Mouse (Mus musculus) limb, embryonic 13.5 days (tissue): Measurements from ENCODE around the gene Eif1. TPM values are rescaled to one million over a fixed set of nuclear protein-coding genes. Genes with fewer than 3 reads are reported as not detected.
"Not testable (repeated sequence)": the region's sequence is repeated elsewhere in the genome, so short reads cannot be mapped to it uniquely, and the experiment has no call there.

Experiments used
- ATAC-seq: fragments of 200-750 bp; cut with Nextera tagmentation; 2 replicates; pipeline ENCODE4 v1.8.0; 2017; ENCODE audit warnings: low read depth, moderate number of reproducible peaks, moderate TSS enrichment; ENCODE audit not compliant: low FRiP score
- H3K27ac ChIP-seq: fragments of 300-500 bp; sonication (generic); 2 replicates; pipeline ENCODE4 v1.5.1; 2015; ENCODE audit warnings: inconsistent platforms, mild to moderate bottlenecking, moderate library complexity
- H3K27me3 ChIP-seq: fragments of 300-500 bp; sonication (generic); 2 replicates; pipeline ENCODE4 v1.6.1; 2015; ENCODE audit warnings: mild to moderate bottlenecking, inconsistent platforms
- H3K36me3 ChIP-seq: fragments of 300-500 bp; sonication (generic); 2 replicates; pipeline ENCODE4 v1.6.1; 2015; ENCODE audit warnings: inconsistent platforms, mild to moderate bottlenecking, moderate library complexity
- H3K4me1 ChIP-seq: fragments of 300-500 bp; sonication (generic); 2 replicates; pipeline ENCODE4 v1.6.1; 2015; ENCODE audit warnings: inconsistent platforms
- H3K4me2 ChIP-seq: fragments of 300-500 bp; sonication (generic); replicated peaks from 2 replicates; pipeline ENCODE4 v1.6.1; 2015; ENCODE audit warnings: inconsistent platforms, mild to moderate bottlenecking, moderate library complexity
- H3K4me3 ChIP-seq: fragments of 300-500 bp; sonication (generic); 2 replicates; pipeline ENCODE4 v1.5.1; 2015; ENCODE audit warnings: moderate library complexity, mild to moderate bottlenecking, inconsistent platforms
- H3K9ac ChIP-seq: fragments of 300-500 bp; sonication (generic); 2 replicates; pipeline ENCODE4 v1.6.1; 2015; ENCODE audit warnings: mild to moderate bottlenecking, inconsistent platforms
- H3K9me3 ChIP-seq: fragments of 300-500 bp; sonication (generic); 2 replicates; pipeline ENCODE4 v1.6.1; 2016; ENCODE audit warnings: inconsistent platforms
- WGBS: fragments of 180-500 bp; shearing (Covaris S2); methylation state at CpG from one replicate; pipeline ENCODE4 v1.1.7; 2015; 5-methylcytosine and 5-hydroxymethylcytosine counted together
- polyA plus RNA-seq: library from polyadenylated mRNA; unstranded; fragments of >200 nt; fragmentation: Nextera tagmentation; extraction: Ambion mirVana; gene quantifications from 2 replicates; pipeline ENCODE4 v1.2.1, GENCODE M21; 2015

The Eif1 gene
- polyA plus RNA-seq, 1 experiment from 2014 or later: 1,631 TPM

DNA sequence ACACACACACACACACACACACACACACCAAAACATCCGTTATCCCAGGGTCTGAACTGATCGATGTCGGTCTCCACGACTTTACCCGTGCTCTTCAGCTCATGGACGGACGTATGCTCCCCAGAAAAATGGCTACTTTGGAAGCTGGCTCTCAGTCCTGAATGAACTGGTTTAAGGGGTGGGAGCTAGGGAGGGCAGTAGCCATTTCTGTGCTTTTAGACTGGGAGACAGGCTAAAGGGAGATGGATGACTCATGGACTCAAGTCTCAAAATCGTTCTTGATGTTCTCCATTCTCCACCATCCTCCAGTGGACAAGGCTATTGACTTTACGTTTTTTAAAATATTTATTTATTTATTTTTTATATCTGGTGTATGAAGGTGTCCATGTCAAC, 37.1 kb downstream of the Eif1 start:
- WGBS: 23% methylated on average over 9 of the region's 9 CpGs
- no peak overlapping the region for H3K27ac ChIP-seq
- H3K9me3 ChIP-seq: no peaks in the 10 kb centered on the region
- no peak for ATAC-seq
- H3K27me3 ChIP-seq: peaks cover 88% of the 10 kb centered on the region
- peaks cover 26% of the 10 kb centered on the region for H3K4me1 ChIP-seq
- H3K4me2 ChIP-seq: peak overlapping the region; percentile 100
- no peak overlapping the region for H3K9ac ChIP-seq
- no peaks in the 10 kb centered on the region for H3K36me3 ChIP-seq
- peak overlapping the region; percentile 56 for H3K4me3 ChIP-seq

DNA sequence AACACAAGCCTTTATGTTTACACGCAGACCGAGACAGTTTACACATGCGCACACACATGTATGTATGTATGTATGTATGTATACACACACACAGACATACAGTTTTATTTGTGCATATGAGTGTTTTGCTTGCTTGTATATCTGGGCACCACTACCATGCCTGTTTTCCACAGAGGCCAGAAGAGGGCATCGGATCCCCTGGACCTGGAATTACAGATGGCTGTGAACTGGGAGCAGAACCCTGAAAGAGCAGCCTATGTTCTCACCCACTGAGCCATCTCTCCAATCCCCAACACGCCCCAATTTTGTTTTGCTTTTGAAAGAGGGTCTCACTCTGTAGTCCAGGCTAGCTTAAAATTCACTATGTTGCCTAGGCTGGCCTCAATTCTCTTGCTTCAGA, 37.7 kb downstream of the Eif1 start:
- H3K36me3 ChIP-seq: no peaks in the 10 kb centered on the region
- 51% methylated on average over 5 of the region's 5 CpGs for WGBS
- no peak overlapping the region for H3K4me2 ChIP-seq
- peaks cover 87% of the 10 kb centered on the region for H3K27me3 ChIP-seq
- H3K27ac ChIP-seq: no peak overlapping the region
- ATAC-seq: no peak
- H3K9me3 ChIP-seq: no peaks in the 10 kb centered on the region
- H3K4me1 ChIP-seq: peaks cover 23% of the 10 kb centered on the region
- no peak overlapping the region for H3K4me3 ChIP-seq
- no peak overlapping the region for H3K9ac ChIP-seq

DNA sequence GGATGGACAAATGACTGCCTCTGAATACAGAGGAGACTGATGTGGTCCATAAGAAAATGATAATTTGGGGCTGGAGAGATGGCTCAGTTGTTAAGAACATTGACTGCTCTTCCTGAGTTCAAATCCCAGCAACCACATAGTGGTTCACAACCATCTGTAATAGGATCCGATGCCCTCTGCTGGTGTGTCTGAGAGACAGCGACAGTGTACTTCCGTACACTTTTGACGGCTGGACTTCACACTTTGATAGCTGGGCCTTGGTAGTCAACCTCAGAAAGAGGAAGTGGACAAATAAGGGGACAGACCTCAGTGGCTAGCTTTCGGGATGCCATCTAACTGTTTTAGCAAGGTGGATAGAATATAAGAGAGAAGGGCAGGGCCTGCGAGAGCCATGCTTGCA, 40.5 kb downstream of the Eif1 start:
- H3K4me2 ChIP-seq: no peak overlapping the region
- no peaks in the 10 kb centered on the region for H3K9me3 ChIP-seq
- 76% methylated on average over 6 of the region's 6 CpGs for WGBS
- H3K27me3 ChIP-seq: peaks cover 59% of the 10 kb centered on the region
- peaks cover 18% of the 10 kb centered on the region for H3K4me1 ChIP-seq
- no peak for ATAC-seq
- H3K9ac ChIP-seq: no peak overlapping the region
- H3K36me3 ChIP-seq: no peaks in the 10 kb centered on the region
- no peak overlapping the region for H3K27ac ChIP-seq
- no peak overlapping the region for H3K4me3 ChIP-seq

DNA sequence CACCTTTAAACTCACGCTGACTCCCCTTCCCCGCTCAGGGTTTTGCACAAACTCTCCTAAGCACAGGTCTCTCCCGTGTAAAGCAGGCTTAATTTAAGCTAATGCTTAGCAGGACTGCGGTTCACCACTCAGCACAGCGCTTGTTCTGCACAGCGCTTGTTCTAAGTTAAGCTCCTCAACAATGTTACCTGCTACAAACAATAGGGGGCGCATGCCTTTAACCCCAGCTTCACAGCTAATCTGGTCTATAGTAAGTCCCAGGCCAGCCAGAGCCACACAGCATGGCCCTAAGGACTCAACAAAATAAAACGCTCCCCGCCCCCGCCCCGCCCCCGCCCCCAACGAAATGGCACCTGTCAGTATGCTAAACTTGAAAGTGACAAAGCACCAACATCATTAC, 41.4 kb downstream of the Eif1 start:
- WGBS: no CpG with 5 or more reads among the region's 13 CpGs
- ATAC-seq, H3K27ac ChIP-seq, H3K4me3 ChIP-seq, H3K4me2 ChIP-seq, H3K4me1 ChIP-seq, H3K36me3 ChIP-seq, H3K9ac ChIP-seq, H3K9me3 ChIP-seq: not testable (repeated sequence)
- peaks cover 50% of the 10 kb centered on the region for H3K27me3 ChIP-seq

DNA sequence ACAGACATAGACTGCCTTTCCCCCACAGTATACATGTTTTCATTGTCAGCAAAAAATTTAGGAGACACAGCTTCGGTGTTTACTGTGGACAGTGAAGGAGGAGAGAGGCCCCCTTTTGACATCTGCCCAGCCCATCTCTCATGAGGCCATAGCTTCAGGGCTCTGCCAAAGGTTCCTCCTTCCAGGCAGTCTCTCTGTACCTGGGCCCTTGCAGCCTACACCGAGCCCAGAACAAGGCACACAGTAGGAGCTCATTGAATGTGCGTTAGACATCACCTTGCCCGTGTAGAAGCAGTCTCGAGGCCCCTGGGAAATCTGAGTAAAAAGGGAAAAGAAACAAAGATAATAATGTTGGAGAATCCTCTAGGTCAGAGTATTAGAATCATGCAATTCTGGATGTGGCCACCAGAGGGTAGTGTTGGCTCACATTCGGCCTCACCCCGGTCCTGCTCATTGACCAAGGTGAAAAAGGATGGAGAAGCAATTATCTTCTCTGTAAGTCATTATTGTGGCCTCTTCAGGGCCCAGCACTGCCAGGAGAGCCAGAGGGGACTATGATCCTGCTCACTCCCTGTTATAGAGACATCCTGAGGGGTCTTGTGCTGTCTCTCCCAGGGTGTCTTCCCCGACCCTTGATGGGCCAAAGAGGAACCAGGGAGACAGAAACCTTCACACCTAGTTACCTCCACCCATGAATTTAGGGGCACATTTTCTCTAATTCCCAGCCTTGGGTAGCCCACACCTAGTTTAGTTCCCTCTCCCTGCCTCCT, 42.7 kb downstream of the Eif1 start:
- Histone ChIP-seq H3K27ac (no peak overlapping the region), H3K4me2 (no peak overlapping the region), H3K36me3 (no peaks in the 10 kb centered on the region), H3K27me3 (peaks cover 37% of the 10 kb centered on the region), H3K4me3 (no peak overlapping the region), H3K4me1 (0 out of 2 replicates have a peak, but pooled peaks cover 2% of the 10 kb centered on the region), H3K9me3 (no peaks in the 10 kb centered on the region), H3K9ac (no peak overlapping the region)
- no peak for ATAC-seq
- 13% methylated on average over 8 of the region's 8 CpGs for WGBS

DNA sequence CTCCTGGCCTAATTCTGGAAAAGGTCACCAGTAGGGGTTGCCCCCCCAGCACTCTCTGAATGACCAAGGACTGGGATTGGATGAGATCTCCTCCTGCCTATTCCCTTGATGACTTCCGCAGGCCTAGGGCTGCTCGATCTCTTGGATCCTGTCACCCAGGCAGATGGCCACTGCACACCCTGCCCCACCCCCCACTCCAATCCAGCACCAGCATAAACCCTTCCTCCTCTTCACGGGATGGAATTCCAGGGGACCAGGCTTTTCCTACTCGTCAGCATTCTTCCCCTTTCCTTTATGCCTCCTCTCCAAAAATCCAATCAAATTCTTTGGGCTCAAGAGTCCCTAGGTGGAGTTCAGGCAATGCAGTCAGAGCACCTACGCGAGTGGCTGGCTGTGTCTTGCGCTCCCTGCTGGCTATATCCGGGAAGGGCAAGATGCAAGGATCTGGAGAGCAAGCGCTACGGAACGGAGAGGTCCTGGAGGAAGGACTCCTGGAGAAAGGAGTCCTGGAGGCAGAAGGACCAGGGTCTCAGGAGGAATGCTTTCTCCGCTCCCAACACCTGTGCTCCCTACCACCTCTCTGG, 43.4 kb downstream of the Eif1 start:
- Histone ChIP-seq H3K4me2 (0 out of 2 replicates have a peak overlapping the region, but pooled peaks have one; percentile 3), H3K4me3 (no peak overlapping the region), H3K27me3 (peaks cover 30% of the 10 kb centered on the region), H3K9me3 (no peaks in the 10 kb centered on the region), H3K36me3 (no peaks in the 10 kb centered on the region), H3K27ac (no peak overlapping the region), H3K4me1 (0 out of 2 replicates have a peak, but pooled peaks cover 2% of the 10 kb centered on the region), H3K9ac (no peak overlapping the region)
- WGBS: 12% methylated on average over 12 of the region's 12 CpGs
- peak; percentile 42; the same call in 1 of the 2 replicates for ATAC-seq

DNA sequence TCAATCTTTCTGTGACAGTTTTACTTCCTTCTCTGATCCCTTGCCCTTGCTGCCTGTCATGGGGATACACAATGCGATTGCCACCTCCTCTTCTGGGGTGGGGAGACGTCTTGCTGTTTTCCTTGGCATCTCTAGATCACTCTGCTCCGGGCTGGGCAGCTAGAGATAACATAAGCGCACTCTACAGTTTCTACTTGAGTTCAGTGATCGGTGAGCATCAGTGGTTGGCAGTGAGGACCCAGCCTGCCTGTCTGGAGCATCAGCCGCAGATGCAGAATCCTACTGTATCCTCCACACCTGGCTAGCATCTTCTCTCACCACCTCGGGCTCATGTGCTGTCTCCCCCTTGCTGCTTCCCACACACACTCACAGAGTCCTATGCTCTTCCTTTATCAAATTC, 49.5 kb downstream of the Eif1 start:
- H3K27me3 ChIP-seq: no peaks in the 10 kb centered on the region
- ATAC-seq: no peak
- H3K36me3 ChIP-seq: peaks cover 32% of the 10 kb centered on the region
- WGBS: 63% methylated on average over 7 of the region's 7 CpGs
- H3K9ac ChIP-seq: no peak overlapping the region
- no peak overlapping the region for H3K4me2 ChIP-seq
- no peak overlapping the region for H3K27ac ChIP-seq
- no peak overlapping the region for H3K4me3 ChIP-seq
- no peaks in the 10 kb centered on the region for H3K9me3 ChIP-seq
- no peaks in the 10 kb centered on the region for H3K4me1 ChIP-seq

DNA sequence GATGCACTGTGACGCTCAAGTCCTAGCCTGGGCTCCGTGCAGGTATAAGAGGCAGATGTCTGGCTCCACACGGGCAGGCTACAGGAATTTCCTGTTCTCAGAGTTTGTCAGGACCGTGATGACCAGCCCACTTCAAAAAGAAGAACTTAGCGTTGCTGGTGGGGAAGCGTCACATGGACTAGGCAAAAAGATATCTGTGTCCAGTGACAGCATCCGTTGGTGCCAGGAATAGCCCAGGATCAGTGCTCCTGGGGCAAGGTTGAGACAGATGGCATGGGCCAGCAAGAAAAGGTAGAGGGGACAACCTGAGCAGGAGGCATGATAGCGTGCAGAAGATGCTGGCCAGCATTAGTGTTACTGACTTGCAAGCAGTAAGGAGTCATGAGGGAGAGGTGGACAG, 50.1 kb downstream of the Eif1 start:
- no peak for ATAC-seq
- WGBS: 75% methylated on average over 8 of the region's 8 CpGs

More for the DNA sequence above, 50.1 kb downstream of the Eif1 start:
- Histone ChIP-seq H3K27me3 (no peaks in the 10 kb centered on the region), H3K4me2 (no peak overlapping the region), H3K36me3 (peaks cover 36% of the 10 kb centered on the region), H3K4me3 (no peak overlapping the region), H3K9me3 (no peaks in the 10 kb centered on the region), H3K27ac (no peak overlapping the region), H3K4me1 (no peaks in the 10 kb centered on the region), H3K9ac (no peak overlapping the region)

Other genes starting within 250 kb of the Eif1 start
- not detected in 2 replicates for gene Krt32, start 231.7 kb upstream of the Eif1 start, polyA plus RNA-seq
- 0.80 and 1.0 TPM in 2 replicates for gene Krt35, start 223.6 kb upstream of the Eif1 start, polyA plus RNA-seq
- 0.14 TPM in 1 of 2 replicates, not detected in the other for gene Krt36, start 214.3 kb upstream of the Eif1 start, polyA plus RNA-seq
- not detected in 2 replicates for gene Krt13, start 198.3 kb upstream of the Eif1 start, polyA plus RNA-seq
- 151 and 172 TPM in 2 replicates for gene Krt15, start 184.0 kb upstream of the Eif1 start, polyA plus RNA-seq
- gene Krt19, start 171.2 kb upstream of the Eif1 start, polyA plus RNA-seq: 18.6 and 21.8 TPM in 2 replicates
- gene Krt9, start 126.6 kb upstream of the Eif1 start, polyA plus RNA-seq: not detected in 2 replicates
- 275 and 306 TPM in 2 replicates for gene Krt14, start 112.3 kb upstream of the Eif1 start, polyA plus RNA-seq
- 0.13 and 0.19 TPM in 2 replicates for gene Krt16, start 71.0 kb upstream of the Eif1 start, polyA plus RNA-seq
- 43.9 and 52.1 TPM in 2 replicates for gene Krt17, start 58.9 kb upstream of the Eif1 start, polyA plus RNA-seq
- not detected in 2 replicates for gene Krt42, start 50.0 kb upstream of the Eif1 start, polyA plus RNA-seq
- not detected in 2 replicates for gene Gast, start 14.5 kb downstream of the Eif1 start, polyA plus RNA-seq
- 2.8 and 3.2 TPM in 2 replicates for gene Hap1, start 36.2 kb downstream of the Eif1 start, polyA plus RNA-seq
- 62.7 and 73.6 TPM in 2 replicates for gene Jup, start 77.9 kb downstream of the Eif1 start, polyA plus RNA-seq
- gene P3h4, start 95.0 kb downstream of the Eif1 start, polyA plus RNA-seq: 77.1 and 81.9 TPM in 2 replicates
- gene Fkbp10, start 95.8 kb downstream of the Eif1 start, polyA plus RNA-seq: 169 and 170 TPM in 2 replicates
- gene Nt5c3b, start 121.9 kb downstream of the Eif1 start, polyA plus RNA-seq: 176 and 181 TPM in 2 replicates
- gene Klhl10, start 122.0 kb downstream of the Eif1 start, polyA plus RNA-seq: 1.0 and 1.6 TPM in 2 replicates
- gene Klhl11, start 152.9 kb downstream of the Eif1 start, polyA plus RNA-seq: 10.8 and 12.6 TPM in 2 replicates
- 139 and 160 TPM in 2 replicates for gene Acly, start 208.1 kb downstream of the Eif1 start, polyA plus RNA-seq
- gene Ttc25, start 225.7 kb downstream of the Eif1 start, polyA plus RNA-seq: 0.61 and 0.69 TPM in 2 replicates